Comparison of ENCODE assay signal across 14 mouse cellular contexts in the genomic region with DNA sequence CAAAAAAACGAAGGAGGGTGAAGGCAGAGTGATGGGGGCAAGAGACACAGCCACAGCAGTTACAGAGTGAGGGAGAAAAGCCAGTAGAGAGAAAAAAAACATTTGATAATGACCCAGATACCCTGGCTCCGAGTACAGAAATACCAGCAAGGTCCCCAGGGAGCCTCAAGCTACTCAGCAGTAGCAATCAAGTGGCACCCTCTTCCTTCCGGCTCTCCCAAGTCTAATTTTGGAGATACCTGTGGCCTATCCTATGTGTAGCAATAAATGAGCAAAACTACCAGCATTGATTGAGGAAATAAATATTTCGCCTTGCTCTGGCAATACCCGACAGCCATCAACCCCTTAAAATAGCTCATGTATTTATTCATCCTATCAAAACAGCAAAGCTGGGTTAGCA.
"Had no signal": no experiment of that assay in that cellular context is flagged by ENCODE, and none has a peak within 500 bp of the region (broad histone marks: within the 10 kb centered on the region; RNA-seq: fewer than 3 reads in every experiment).

No protein-coding gene starts in this region.

- H3K27ac ChIP-seq: liver, embryonic 13.5 days; liver, embryonic 15.5 days; lung, embryonic 15.5 days; macrophage; midbrain, embryonic 13.5 days; midbrain, embryonic 15.5 days; neural tube, embryonic 12.5 days had no signal

- ATAC-seq: liver, postnatal 0 days; lung, postnatal 0 days; midbrain, embryonic 13.5 days; midbrain, embryonic 15.5 days had no signal

- H3K9ac ChIP-seq: liver, embryonic 13.5 days; liver, embryonic 15.5 days; liver, postnatal 0 days; lung, embryonic 15.5 days; midbrain, embryonic 13.5 days; midbrain, embryonic 15.5 days; neural tube, embryonic 12.5 days had no signal

- H3K4me3 ChIP-seq: liver, embryonic 13.5 days; liver, embryonic 15.5 days; lung, embryonic 15.5 days; megakaryocyte, embryonic 14.5 days; midbrain, embryonic 13.5 days; midbrain, embryonic 15.5 days; neural tube, embryonic 12.5 days had no signal

- H3K4me2 ChIP-seq: liver, embryonic 13.5 days; liver, embryonic 15.5 days; lung, embryonic 15.5 days; midbrain, embryonic 11.5 days; midbrain, embryonic 13.5 days; midbrain, embryonic 15.5 days; neural tube, embryonic 12.5 days had no signal

- H3K36me3 ChIP-seq: midbrain, embryonic 15.5 days had no signal

- DNase-seq: liver, embryonic 13.5 days; lung, adult 2 months; right cerebral cortex, postnatal 14 days; thymus, adult 18-20 months had no signal

- H3K27me3 ChIP-seq: liver, embryonic 13.5 days; liver, embryonic 15.5 days; lung, embryonic 15.5 days; megakaryocyte, embryonic 14.5 days; midbrain, embryonic 13.5 days; midbrain, embryonic 15.5 days; neural tube, embryonic 12.5 days had no signal

- H3K9me3 ChIP-seq: liver, embryonic 13.5 days; liver, embryonic 15.5 days; lung, embryonic 15.5 days; megakaryocyte, embryonic 14.5 days; midbrain, embryonic 13.5 days; midbrain, embryonic 15.5 days; neural tube, embryonic 12.5 days had no signal

- H3K4me1 ChIP-seq: liver, embryonic 13.5 days; liver, embryonic 15.5 days; lung, embryonic 15.5 days; midbrain, embryonic 13.5 days; midbrain, embryonic 15.5 days; neural tube, embryonic 12.5 days had no signal
